Mouse (Mus musculus): ENCODE measurements around the gene Oxnad1. TPM values are rescaled to one million over a fixed set of nuclear protein-coding genes. Genes with fewer than 3 reads are reported as not detected.

Gene Oxnad1
- total and polyA plus RNA-seq, 3 experiments = 13.0 to 53.5 (median 28.3) TPM

- DNase-seq (ENCODE audit: low spot score) (no peak), ATAC-seq (ENCODE audit: extremely low read depth, insufficient number of reproducible peaks, low FRiP score, poor library complexity, severe bottlenecking) (no peak)
- H3K36me3 ChIP-seq (replicated peaks) = no peaks in the 10 kb centered on the region
- TF ChIP-seq GATA1 (IDR thresholded peaks at IDR 0.05; ENCODE audit: borderline replicate concordance, low read length) (no peak), CTCF (IDR thresholded peaks at IDR 0.05; ENCODE audit: low read depth, low read length) (no peak), TAL1 (conservative IDR thresholded peaks at IDR 0.05; ENCODE audit: low read depth, low read length) (no peak), GATA2 (IDR thresholded peaks at IDR 0.05; ENCODE audit: borderline replicate concordance, low read depth, low read length) (no peak), POLR2AphosphoS5 (IDR thresholded peaks at IDR 0.05; ENCODE audit: insufficient replicate concordance, low read depth, low read length) (no peak)
- peaks cover 2% of the 10 kb centered on the region; the same call in 1 of the 2 replicates for H3K27me3 ChIP-seq (ENCODE audit: insufficient read depth, low read length)
- H3K4me3 ChIP-seq (ENCODE audit: low read depth, low read length) = no peak overlapping the region
- H3K4me1 ChIP-seq (ENCODE audit: insufficient read depth, low read depth, low read length) = peaks cover 41% of the 10 kb centered on the region
- H3K9me3 ChIP-seq (replicated peaks) = peaks cover 5% of the 10 kb centered on the region
Measured at GRCm38 (mm10) chr14:32144734-32145133, 59.6 kb downstream of the Oxnad1 start.

DNA sequence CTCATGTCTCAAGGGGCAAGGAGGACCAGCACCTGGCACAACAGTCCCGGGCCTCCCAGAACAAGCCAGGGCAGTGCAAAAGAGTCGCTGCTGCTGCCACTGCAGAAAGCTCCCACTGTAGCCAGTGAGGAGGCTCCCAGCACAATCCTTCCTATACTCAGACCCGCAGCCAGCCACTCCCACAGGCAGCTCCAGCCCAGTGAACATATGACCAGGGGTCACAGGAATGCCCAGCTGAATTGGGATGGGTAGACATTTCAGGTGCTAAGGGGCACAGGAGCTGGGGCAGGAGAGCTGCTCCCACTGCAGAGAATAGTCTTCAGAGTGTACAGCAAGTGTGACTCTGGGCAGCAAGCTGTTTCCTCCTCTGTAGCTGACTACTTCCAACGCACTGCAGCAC is 60.2 kb downstream of the Oxnad1 start:
- Histone ChIP-seq H3K36me3 (replicated peaks) (no peaks in the 10 kb centered on the region), H3K4me1 (ENCODE audit: insufficient read depth, low read depth, low read length) (peaks cover 40% of the 10 kb centered on the region), H3K27me3 (ENCODE audit: insufficient read depth, low read length) (peaks cover 2% of the 10 kb centered on the region; the same call in 1 of the 2 replicates), H3K9me3 (replicated peaks) (peaks cover 5% of the 10 kb centered on the region), H3K4me3 (ENCODE audit: low read depth, low read length) (peak overlapping the region; percentile 68)
- ATAC-seq (ENCODE audit: extremely low read depth, insufficient number of reproducible peaks, low FRiP score, poor library complexity, severe bottlenecking) = peak; percentile 9; the same call in 1 of the 2 replicates
- DNase-seq (ENCODE audit: low spot score) = no peak
- no peak for TF ChIP-seq CTCF (IDR thresholded peaks at IDR 0.05; ENCODE audit: low read depth, low read length)
- no peak for TF ChIP-seq TAL1 (conservative IDR thresholded peaks at IDR 0.05; ENCODE audit: low read depth, low read length)
- TF ChIP-seq POLR2AphosphoS5 (IDR thresholded peaks at IDR 0.05; ENCODE audit: insufficient replicate concordance, low read depth, low read length) = no peak
- TF ChIP-seq GATA2 (IDR thresholded peaks at IDR 0.05; ENCODE audit: borderline replicate concordance, low read depth, low read length) = no peak
- TF ChIP-seq GATA1 (IDR thresholded peaks at IDR 0.05; ENCODE audit: borderline replicate concordance, low read length) = no peak

DNA sequence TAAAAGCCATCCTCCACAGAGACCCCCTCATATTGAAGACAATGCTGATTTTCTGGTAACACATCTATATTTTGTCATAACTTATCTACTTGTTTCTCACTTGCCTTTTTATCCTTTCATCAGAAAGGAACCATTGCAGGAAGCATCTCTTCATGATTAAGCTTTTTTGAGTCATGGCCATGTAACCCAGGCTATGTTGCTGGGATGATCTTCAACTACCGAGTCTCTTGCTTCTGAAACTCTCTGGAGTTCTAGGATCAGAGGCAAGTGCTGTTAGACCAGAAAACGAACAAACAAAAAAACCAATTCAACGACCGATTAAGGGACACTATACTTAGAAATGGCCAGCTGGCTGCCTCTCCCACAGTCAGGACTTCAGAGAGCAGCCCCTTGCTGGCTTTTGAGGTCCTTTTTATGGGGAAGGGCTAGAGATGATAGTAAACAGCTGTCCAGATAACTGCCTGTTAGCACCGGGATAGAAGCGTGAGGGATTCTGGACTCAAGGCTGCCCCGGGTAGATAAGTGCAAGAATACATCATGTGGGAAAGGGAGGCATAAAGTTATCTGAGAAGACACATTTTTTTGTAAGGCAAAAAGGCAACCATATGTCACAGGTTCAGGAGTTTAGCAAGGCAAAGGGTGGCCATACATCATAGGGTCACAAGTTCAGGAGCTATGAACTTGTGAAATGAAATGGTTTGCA is 60.8 kb downstream of the Oxnad1 start:
- DNase-seq (ENCODE audit: low spot score) (peak; percentile 56), ATAC-seq (ENCODE audit: extremely low read depth, insufficient number of reproducible peaks, low FRiP score, poor library complexity, severe bottlenecking) (peak; percentile 90)

GRCm38 (mm10) chr14:32146578-32146977 is 61.4 kb downstream of the Oxnad1 start:
- ATAC-seq (ENCODE audit: extremely low read depth, insufficient number of reproducible peaks, low FRiP score, poor library complexity, severe bottlenecking) = no peak

More for the DNA sequence above, 60.8 kb downstream of the Oxnad1 start:
- TF ChIP-seq TAL1 (conservative IDR thresholded peaks at IDR 0.05; ENCODE audit: low read depth, low read length) (peak; percentile 90), GATA2 (IDR thresholded peaks at IDR 0.05; ENCODE audit: borderline replicate concordance, low read depth, low read length) (no peak)
- no peaks in the 10 kb centered on the region for H3K36me3 ChIP-seq (replicated peaks)
- H3K9me3 ChIP-seq (replicated peaks) = peaks cover 5% of the 10 kb centered on the region
- peaks cover 34% of the 10 kb centered on the region for H3K4me1 ChIP-seq (ENCODE audit: insufficient read depth, low read depth, low read length)
- H3K27me3 ChIP-seq (ENCODE audit: insufficient read depth, low read length) = peaks cover 2% of the 10 kb centered on the region; the same call in 1 of the 2 replicates
- H3K4me3 ChIP-seq (ENCODE audit: low read depth, low read length) = peak overlapping the region; percentile 68

GRCm38 (mm10) chr14:32150872-32151271 is 65.7 kb downstream of the Oxnad1 start:
- Histone ChIP-seq H3K36me3 (replicated peaks) (no peaks in the 10 kb centered on the region), H3K4me3 (ENCODE audit: low read depth, low read length) (no peak overlapping the region), H3K27me3 (ENCODE audit: insufficient read depth, low read length) (peaks cover 19% of the 10 kb centered on the region), H3K9me3 (replicated peaks) (peaks cover 5% of the 10 kb centered on the region), H3K4me1 (ENCODE audit: insufficient read depth, low read depth, low read length) (peaks cover 12% of the 10 kb centered on the region)
- TF ChIP-seq GATA2 (IDR thresholded peaks at IDR 0.05; ENCODE audit: borderline replicate concordance, low read depth, low read length) (no peak), GATA1 (IDR thresholded peaks at IDR 0.05; ENCODE audit: borderline replicate concordance, low read length) (no peak), POLR2AphosphoS5 (IDR thresholded peaks at IDR 0.05; ENCODE audit: insufficient replicate concordance, low read depth, low read length) (no peak), TAL1 (conservative IDR thresholded peaks at IDR 0.05; ENCODE audit: low read depth, low read length) (no peak), CTCF (IDR thresholded peaks at IDR 0.05; ENCODE audit: low read depth, low read length) (no peak)
- ATAC-seq (ENCODE audit: extremely low read depth, insufficient number of reproducible peaks, low FRiP score, poor library complexity, severe bottlenecking) (no peak), DNase-seq (ENCODE audit: low spot score) (no peak)

More at GRCm38 (mm10) chr14:32146578-32146977, 61.4 kb downstream of the Oxnad1 start:
- peak overlapping the region; percentile 68; the same call in 1 of the 2 replicates for H3K4me3 ChIP-seq (ENCODE audit: low read depth, low read length)
- H3K27me3 ChIP-seq (ENCODE audit: insufficient read depth, low read length) = peaks cover 6% of the 10 kb centered on the region; the same call in 1 of the 2 replicates
- no peaks in the 10 kb centered on the region for H3K36me3 ChIP-seq (replicated peaks)
- peaks cover 31% of the 10 kb centered on the region for H3K4me1 ChIP-seq (ENCODE audit: insufficient read depth, low read depth, low read length)
- no peak for DNase-seq (ENCODE audit: low spot score)
- H3K9me3 ChIP-seq (replicated peaks) = peaks cover 5% of the 10 kb centered on the region
- TF ChIP-seq GATA1 (IDR thresholded peaks at IDR 0.05; ENCODE audit: borderline replicate concordance, low read length) = no peak
- TF ChIP-seq GATA2 (IDR thresholded peaks at IDR 0.05; ENCODE audit: borderline replicate concordance, low read depth, low read length) = no peak
- TF ChIP-seq POLR2AphosphoS5 (IDR thresholded peaks at IDR 0.05; ENCODE audit: insufficient replicate concordance, low read depth, low read length) = no peak
- no peak for TF ChIP-seq CTCF (IDR thresholded peaks at IDR 0.05; ENCODE audit: low read depth, low read length)
- TF ChIP-seq TAL1 (conservative IDR thresholded peaks at IDR 0.05; ENCODE audit: low read depth, low read length) = no peak

- Histone ChIP-seq H3K4me1 (ENCODE audit: insufficient read depth, low read depth, low read length) (peaks cover 5% of the 10 kb centered on the region), H3K9me3 (replicated peaks) (peaks cover 5% of the 10 kb centered on the region), H3K4me3 (ENCODE audit: low read depth, low read length) (no peak overlapping the region), H3K36me3 (replicated peaks) (peaks cover 3% of the 10 kb centered on the region), H3K27me3 (ENCODE audit: insufficient read depth, low read length) (peaks cover 21% of the 10 kb centered on the region)
- DNase-seq (ENCODE audit: low spot score) = no peak
- TF ChIP-seq CTCF (IDR thresholded peaks at IDR 0.05; ENCODE audit: low read depth, low read length) = no peak
- TF ChIP-seq GATA1 (IDR thresholded peaks at IDR 0.05; ENCODE audit: borderline replicate concordance, low read length) = no peak
- TF ChIP-seq TAL1 (conservative IDR thresholded peaks at IDR 0.05; ENCODE audit: low read depth, low read length) = no peak
- no peak for TF ChIP-seq GATA2 (IDR thresholded peaks at IDR 0.05; ENCODE audit: borderline replicate concordance, low read depth, low read length)
- no peak for TF ChIP-seq POLR2AphosphoS5 (IDR thresholded peaks at IDR 0.05; ENCODE audit: insufficient replicate concordance, low read depth, low read length)
- no peak for ATAC-seq (ENCODE audit: extremely low read depth, insufficient number of reproducible peaks, low FRiP score, poor library complexity, severe bottlenecking)
Measured at GRCm38 (mm10) chr14:32152243-32152965, 67.2 kb downstream of the Oxnad1 start.

Other genes with a start within 250 kb of the Oxnad1 start
- gene Galnt15, start 56.4 kb upstream of the Oxnad1 start, total RNA-seq (2014; fragmentation: Nextera tagmentation) = not detected in 2 replicates
- gene Galnt15, start 56.4 kb upstream of the Oxnad1 start, total RNA-seq (2017) = 0.05 and 0.06 TPM in 2 replicates
- gene Galnt15, start 56.4 kb upstream of the Oxnad1 start, polyA plus RNA-seq (2012) = not detected in 2 replicates
- gene Dph3, start 355 bp downstream of the Oxnad1 start, total RNA-seq (2014; fragmentation: Nextera tagmentation) = 68.0 and 88.7 TPM in 2 replicates
- 67.3 and 70.3 TPM in 2 replicates for gene Dph3, start 355 bp downstream of the Oxnad1 start, total RNA-seq (2017)
- gene Dph3, start 355 bp downstream of the Oxnad1 start, polyA plus RNA-seq (2012) = 17.5 and 26.1 TPM in 2 replicates
- 2.1 TPM in 1 of 2 replicates, not detected in the other for gene Msmb, start 56.6 kb downstream of the Oxnad1 start, total RNA-seq (2014; fragmentation: Nextera tagmentation)
- 0.41 and 0.44 TPM in 2 replicates for gene Msmb, start 56.6 kb downstream of the Oxnad1 start, total RNA-seq (2017)
- gene Msmb, start 56.6 kb downstream of the Oxnad1 start, polyA plus RNA-seq (2012) = not detected in 2 replicates
- 197 and 228 TPM in 2 replicates for gene Ncoa4, start 74.5 kb downstream of the Oxnad1 start, total RNA-seq (2014; fragmentation: Nextera tagmentation)
- gene Ncoa4, start 74.5 kb downstream of the Oxnad1 start, total RNA-seq (2017) = 256 and 288 TPM in 2 replicates
- 6.6 and 6.8 TPM in 2 replicates for gene Ncoa4, start 74.5 kb downstream of the Oxnad1 start, polyA plus RNA-seq (2012)
- gene Timm23, start 116.5 kb downstream of the Oxnad1 start, total RNA-seq (2014; fragmentation: Nextera tagmentation) = 349 and 453 TPM in 2 replicates
- gene Timm23, start 116.5 kb downstream of the Oxnad1 start, total RNA-seq (2017) = 229 and 240 TPM in 2 replicates
- 468 and 573 TPM in 2 replicates for gene Timm23, start 116.5 kb downstream of the Oxnad1 start, polyA plus RNA-seq (2012)
- 74.7 and 97.6 TPM in 2 replicates for gene Parg, start 116.6 kb downstream of the Oxnad1 start, total RNA-seq (2014; fragmentation: Nextera tagmentation)
- 105 and 123 TPM in 2 replicates for gene Parg, start 116.6 kb downstream of the Oxnad1 start, total RNA-seq (2017)
- gene Parg, start 116.6 kb downstream of the Oxnad1 start, polyA plus RNA-seq (2012) = 33.1 and 33.9 TPM in 2 replicates
- 1.7 TPM in 1 of 2 replicates, not detected in the other for gene Ogdhl, start 236.6 kb downstream of the Oxnad1 start, total RNA-seq (2014; fragmentation: Nextera tagmentation)
- gene Ogdhl, start 236.6 kb downstream of the Oxnad1 start, total RNA-seq (2017) = 0.12 and 0.33 TPM in 2 replicates
- 0.18 and 0.20 TPM in 2 replicates for gene Ogdhl, start 236.6 kb downstream of the Oxnad1 start, polyA plus RNA-seq (2012)